Mouse (Mus musculus): ENCODE data around the gene Atg7. TPM values are rescaled to one million over a fixed set of nuclear protein-coding genes. Genes with fewer than 3 reads are reported as not detected.

Gene Atg7
- polyA plus RNA-seq, 1 experiment: 14.7 TPM

- H3K36me3 ChIP-seq (ENCODE audit: control insufficient read depth, insufficient read depth): no peaks in the 10 kb centered on the region
- H3K27me3 ChIP-seq (ENCODE audit: control insufficient read depth, insufficient read depth, insufficient read length): no peaks in the 10 kb centered on the region
- H3K79me3 ChIP-seq (ENCODE audit: low read depth): no peaks in the 10 kb centered on the region
- H3ac ChIP-seq (ENCODE audit: control insufficient read depth, insufficient read length, low read depth): no peak overlapping the region
- no peaks in the 10 kb centered on the region for H3K79me2 ChIP-seq (ENCODE audit: control insufficient read depth, insufficient read depth)
- H3K4me3 ChIP-seq (ENCODE audit: insufficient read depth, poor library complexity, severe bottlenecking): no peak overlapping the region
- no peak for TF ChIP-seq CTCF (IDR thresholded peaks at IDR 0.05; ENCODE audit: control insufficient read depth, insufficient read depth, insufficient read length)
- no peak for TF ChIP-seq MYOG (IDR thresholded peaks at IDR 0.05; ENCODE audit: control insufficient read depth, extremely low read depth, insufficient read length)
- no peak for TF ChIP-seq USF1 (IDR thresholded peaks at IDR 0.05; ENCODE audit: low read depth)
- no peak for TF ChIP-seq MAX (IDR thresholded peaks at IDR 0.05)
- TF ChIP-seq CEBPB (IDR thresholded peaks at IDR 0.05; ENCODE audit: low read depth): no peak
- no peak for TF ChIP-seq MYOD1 (IDR thresholded peaks at IDR 0.05; ENCODE audit: control insufficient read depth, insufficient read length, low read depth)
Measured at GRCm38 (mm10) chr6:114733156-114733555, 90.3 kb downstream of the Atg7 start.

- Histone ChIP-seq H3K4me3 (ENCODE audit: insufficient read depth, poor library complexity, severe bottlenecking) (no peak overlapping the region), H3ac (ENCODE audit: control insufficient read depth, insufficient read length, low read depth) (no peak overlapping the region), H3K36me3 (ENCODE audit: control insufficient read depth, insufficient read depth) (no peaks in the 10 kb centered on the region), H3K79me3 (ENCODE audit: low read depth) (no peaks in the 10 kb centered on the region), H3K79me2 (ENCODE audit: control insufficient read depth, insufficient read depth) (no peaks in the 10 kb centered on the region), H3K27me3 (ENCODE audit: control insufficient read depth, insufficient read depth, insufficient read length) (no peaks in the 10 kb centered on the region)
- no peak for TF ChIP-seq MAX (IDR thresholded peaks at IDR 0.05)
- TF ChIP-seq MYOD1 (IDR thresholded peaks at IDR 0.05; ENCODE audit: control insufficient read depth, insufficient read length, low read depth): no peak
- TF ChIP-seq CTCF (IDR thresholded peaks at IDR 0.05; ENCODE audit: control insufficient read depth, insufficient read depth, insufficient read length): no peak
- TF ChIP-seq CEBPB (IDR thresholded peaks at IDR 0.05; ENCODE audit: low read depth): no peak
- TF ChIP-seq USF1 (IDR thresholded peaks at IDR 0.05; ENCODE audit: low read depth): no peak
- TF ChIP-seq MYOG (IDR thresholded peaks at IDR 0.05; ENCODE audit: control insufficient read depth, extremely low read depth, insufficient read length): no peak
- no peak for TF ChIP-seq FOSL1 (IDR thresholded peaks at IDR 0.05; ENCODE audit: insufficient read depth, low read length, poor library complexity, severe bottlenecking)
Measured at GRCm38 (mm10) chr6:114733681-114734080, 90.8 kb downstream of the Atg7 start.

GRCm38 (mm10) chr6:114735054-114735453 is 92.2 kb downstream of the Atg7 start:
- H3ac ChIP-seq (ENCODE audit: control insufficient read depth, insufficient read length, low read depth): no peak overlapping the region
- no peak overlapping the region for H3K4me3 ChIP-seq (ENCODE audit: insufficient read depth, poor library complexity, severe bottlenecking)
- no peaks in the 10 kb centered on the region for H3K79me2 ChIP-seq (ENCODE audit: control insufficient read depth, insufficient read depth)
- H3K36me3 ChIP-seq (ENCODE audit: control insufficient read depth, insufficient read depth): no peaks in the 10 kb centered on the region
- no peaks in the 10 kb centered on the region for H3K79me3 ChIP-seq (ENCODE audit: low read depth)
- H3K27me3 ChIP-seq (ENCODE audit: control insufficient read depth, insufficient read depth, insufficient read length): no peaks in the 10 kb centered on the region
- TF ChIP-seq MYOD1 (IDR thresholded peaks at IDR 0.05; ENCODE audit: control insufficient read depth, insufficient read length, low read depth): no peak
- TF ChIP-seq MAX (IDR thresholded peaks at IDR 0.05): no peak
- no peak for TF ChIP-seq MYOG (IDR thresholded peaks at IDR 0.05; ENCODE audit: control insufficient read depth, extremely low read depth, insufficient read length)
- TF ChIP-seq CEBPB (IDR thresholded peaks at IDR 0.05; ENCODE audit: low read depth): no peak
- no peak for TF ChIP-seq USF1 (IDR thresholded peaks at IDR 0.05; ENCODE audit: low read depth)
- TF ChIP-seq CTCF (IDR thresholded peaks at IDR 0.05; ENCODE audit: control insufficient read depth, insufficient read depth, insufficient read length): no peak
- no peak for TF ChIP-seq FOSL1 (IDR thresholded peaks at IDR 0.05; ENCODE audit: insufficient read depth, low read length, poor library complexity, severe bottlenecking)

GRCm38 (mm10) chr6:114736355-114736754 is 93.5 kb downstream of the Atg7 start:
- H3K27me3 ChIP-seq (ENCODE audit: control insufficient read depth, insufficient read depth, insufficient read length): no peaks in the 10 kb centered on the region
- TF ChIP-seq CTCF (IDR thresholded peaks at IDR 0.05; ENCODE audit: control insufficient read depth, insufficient read depth, insufficient read length): no peak
- no peak for TF ChIP-seq FOSL1 (IDR thresholded peaks at IDR 0.05; ENCODE audit: insufficient read depth, low read length, poor library complexity, severe bottlenecking)
- TF ChIP-seq CEBPB (IDR thresholded peaks at IDR 0.05; ENCODE audit: low read depth): no peak
- no peak for TF ChIP-seq USF1 (IDR thresholded peaks at IDR 0.05; ENCODE audit: low read depth)
- no peak for TF ChIP-seq MYOG (IDR thresholded peaks at IDR 0.05; ENCODE audit: control insufficient read depth, extremely low read depth, insufficient read length)
- TF ChIP-seq MYOD1 (IDR thresholded peaks at IDR 0.05; ENCODE audit: control insufficient read depth, insufficient read length, low read depth): no peak
- H3ac ChIP-seq (ENCODE audit: control insufficient read depth, insufficient read length, low read depth): no peak overlapping the region
- no peaks in the 10 kb centered on the region for H3K79me3 ChIP-seq (ENCODE audit: low read depth)
- H3K36me3 ChIP-seq (ENCODE audit: control insufficient read depth, insufficient read depth): no peaks in the 10 kb centered on the region
- no peaks in the 10 kb centered on the region for H3K79me2 ChIP-seq (ENCODE audit: control insufficient read depth, insufficient read depth)
- no peak overlapping the region for H3K4me3 ChIP-seq (ENCODE audit: insufficient read depth, poor library complexity, severe bottlenecking)

GRCm38 (mm10) chr6:114737181-114737580 is 94.3 kb downstream of the Atg7 start:
- H3K4me3 ChIP-seq (ENCODE audit: insufficient read depth, poor library complexity, severe bottlenecking): no peak overlapping the region
- H3ac ChIP-seq (ENCODE audit: control insufficient read depth, insufficient read length, low read depth): no peak overlapping the region
- no peaks in the 10 kb centered on the region for H3K79me3 ChIP-seq (ENCODE audit: low read depth)
- no peaks in the 10 kb centered on the region for H3K79me2 ChIP-seq (ENCODE audit: control insufficient read depth, insufficient read depth)
- no peaks in the 10 kb centered on the region for H3K27me3 ChIP-seq (ENCODE audit: control insufficient read depth, insufficient read depth, insufficient read length)
- TF ChIP-seq MAX (IDR thresholded peaks at IDR 0.05) (no peak), CTCF (IDR thresholded peaks at IDR 0.05; ENCODE audit: control insufficient read depth, insufficient read depth, insufficient read length) (no peak), USF1 (IDR thresholded peaks at IDR 0.05; ENCODE audit: low read depth) (no peak), CEBPB (IDR thresholded peaks at IDR 0.05; ENCODE audit: low read depth) (no peak), FOSL1 (IDR thresholded peaks at IDR 0.05; ENCODE audit: insufficient read depth, low read length, poor library complexity, severe bottlenecking) (no peak), MYOD1 (IDR thresholded peaks at IDR 0.05; ENCODE audit: control insufficient read depth, insufficient read length, low read depth) (no peak), MYOG (IDR thresholded peaks at IDR 0.05; ENCODE audit: control insufficient read depth, extremely low read depth, insufficient read length) (no peak)
- no peaks in the 10 kb centered on the region for H3K36me3 ChIP-seq (ENCODE audit: control insufficient read depth, insufficient read depth)

Measured in C2C12 (cell line).